Mouse (Mus musculus) ES-E14 (cell line): ENCODE data around the gene Rbm34.

Experiments
- CHD2 ChIP-seq: IDR thresholded peaks from 2 replicates; pipeline ENCODE4 v1.6.1; 2014; ENCODE audit warnings: mild to moderate bottlenecking, low read depth, low read length, inconsistent platforms
- HCFC1 ChIP-seq: IDR thresholded peaks from 2 replicates; pipeline ENCODE4 v1.6.1; 2012; ENCODE audit warnings: low read length, inconsistent platforms, borderline replicate concordance; ENCODE audit not compliant: insufficient read depth
- MAFK ChIP-seq: IDR thresholded peaks from 2 replicates; pipeline ENCODE4 v1.6.1; 2014; ENCODE audit warnings: mild to moderate bottlenecking, low read depth, low read length, inconsistent platforms; ENCODE audit not compliant: insufficient read depth
- ZC3H11A ChIP-seq: IDR thresholded peaks from 2 replicates; pipeline ENCODE4 v1.6.1; 2012; ENCODE audit warnings: low read depth, mild to moderate bottlenecking, inconsistent platforms, low read length, borderline replicate concordance
- ZNF384 ChIP-seq: IDR thresholded peaks from 2 replicates; pipeline ENCODE4 v1.6.1; 2012; ENCODE audit warnings: low read depth, low read length, inconsistent platforms

DNA sequence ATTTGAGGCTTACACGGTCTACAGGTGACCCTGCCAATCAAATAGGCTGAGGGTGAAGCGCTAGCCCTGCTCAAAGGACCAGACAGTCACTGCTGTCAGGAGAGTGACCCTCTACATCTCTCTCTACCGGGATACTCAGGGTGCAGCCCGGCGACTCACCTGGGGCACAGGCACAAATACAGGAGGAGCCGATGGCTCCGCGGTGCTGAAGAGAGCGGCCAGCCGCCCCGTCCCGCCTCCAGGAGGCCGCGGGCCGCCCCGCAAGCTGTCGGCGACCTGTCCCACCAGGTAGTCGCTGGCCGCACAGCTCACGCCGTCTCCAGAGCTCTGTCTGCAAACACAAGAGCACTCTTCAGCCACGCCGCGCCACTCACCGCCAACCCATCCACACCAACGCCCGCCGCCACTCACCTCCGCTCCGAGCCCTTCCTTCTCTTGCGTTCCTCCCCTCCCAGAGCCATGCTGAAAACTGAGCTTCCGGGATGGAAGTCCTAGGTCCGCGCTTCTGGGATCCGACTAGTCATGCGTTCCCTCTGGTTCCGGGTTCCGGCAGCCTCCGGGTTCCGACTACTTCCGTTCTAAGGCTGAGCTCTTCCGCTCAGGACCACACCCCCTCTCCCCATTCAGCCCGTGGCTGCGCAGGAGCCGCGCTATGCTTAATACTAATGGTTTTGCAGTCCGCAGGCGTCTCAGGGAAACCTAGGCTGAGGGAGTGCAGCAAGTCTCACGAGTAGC, at the start of gene Rbm34:
- TF ChIP-seq ZC3H11A = no peak
- no peak for TF ChIP-seq CHD2
- no peak for TF ChIP-seq ZNF384
- peak; percentile 92 for TF ChIP-seq HCFC1
- TF ChIP-seq MAFK = no peak
